Mouse (Mus musculus): ENCODE measurements around the gene B9d2. TPM values are rescaled to one million over a fixed set of nuclear protein-coding genes. Genes with fewer than 3 reads are reported as not detected.
"Not testable (repeated sequence)": the region's sequence is repeated elsewhere in the genome, so short reads cannot be mapped to it uniquely, and the experiment has no call there.

The B9d2 gene
- total RNA-seq, 1 experiment from 2014 or later, result 41.0 TPM

- ATAC-seq (ENCODE audit: extremely low read depth, insufficient number of reproducible peaks, low FRiP score, poor library complexity, severe bottlenecking), result no peak
Measured at GRCm38 (mm10) chr7:25719761-25720610, 39.4 kb downstream of the B9d2 start.

- ATAC-seq (ENCODE audit: extremely low read depth, insufficient number of reproducible peaks, low FRiP score, poor library complexity, severe bottlenecking), result no peak
Measured at GRCm38 (mm10) chr7:25720760-25721159, 40.2 kb downstream of the B9d2 start.

- ATAC-seq (ENCODE audit: extremely low read depth, insufficient number of reproducible peaks, low FRiP score, poor library complexity, severe bottlenecking), result not testable (repeated sequence)
Measured at GRCm38 (mm10) chr7:25721776-25722175, 41.2 kb downstream of the B9d2 start.

- no peak for ATAC-seq (ENCODE audit: extremely low read depth, insufficient number of reproducible peaks, low FRiP score, poor library complexity, severe bottlenecking)
Measured at GRCm38 (mm10) chr7:25725886-25726285, 45.3 kb downstream of the B9d2 start.

- ATAC-seq (ENCODE audit: extremely low read depth, insufficient number of reproducible peaks, low FRiP score, poor library complexity, severe bottlenecking), result no peak
Measured at GRCm38 (mm10) chr7:25727800-25728199, 47.2 kb downstream of the B9d2 start.

GRCm38 (mm10) chr7:25729396-25729795 is 48.8 kb downstream of the B9d2 start:
- no peak for ATAC-seq (ENCODE audit: extremely low read depth, insufficient number of reproducible peaks, low FRiP score, poor library complexity, severe bottlenecking)

GRCm38 (mm10) chr7:25729862-25730261 is 49.3 kb downstream of the B9d2 start:
- no peak for ATAC-seq (ENCODE audit: extremely low read depth, insufficient number of reproducible peaks, low FRiP score, poor library complexity, severe bottlenecking)

GRCm38 (mm10) chr7:25731294-25732055 is 50.9 kb downstream of the B9d2 start:
- no peak for ATAC-seq (ENCODE audit: extremely low read depth, insufficient number of reproducible peaks, low FRiP score, poor library complexity, severe bottlenecking)

- ATAC-seq (ENCODE audit: extremely low read depth, insufficient number of reproducible peaks, low FRiP score, poor library complexity, severe bottlenecking), result no peak
Measured at GRCm38 (mm10) chr7:25734991-25735390, 54.4 kb downstream of the B9d2 start.

Other genes starting within 250 kb of the B9d2 start
- 74.9 and 85.3 TPM in 2 replicates for gene Ceacam1, start 203.2 kb upstream of the B9d2 start, total RNA-seq (2017)
- not detected in 2 replicates for gene Ceacam2, start 140.9 kb upstream of the B9d2 start, total RNA-seq (2017)
- not detected in 2 replicates for gene Erich4, start 64.9 kb upstream of the B9d2 start, total RNA-seq (2017)
- 129 and 155 TPM in 2 replicates for gene Dmac2, start 61.4 kb upstream of the B9d2 start, total RNA-seq (2017)
- 31.7 and 33.4 TPM in 2 replicates for gene B3gnt8, start 54.1 kb upstream of the B9d2 start, total RNA-seq (2017)
- 34.4 and 37.0 TPM in 2 replicates for gene Bckdha, start 21.8 kb upstream of the B9d2 start, total RNA-seq (2017)
- 33.1 and 40.1 TPM in 2 replicates for gene Exosc5, start 21.6 kb upstream of the B9d2 start, total RNA-seq (2017)
- gene Tmem91, start 5.6 kb upstream of the B9d2 start, total RNA-seq (2017), result 0.70 and 4.5 TPM in 2 replicates
- 66.7 and 71.3 TPM in 2 replicates for gene Tgfb1, start 6.2 kb downstream of the B9d2 start, total RNA-seq (2017)
- 30.7 and 31.9 TPM in 2 replicates for gene Ccdc97, start 38.3 kb downstream of the B9d2 start, total RNA-seq (2017)
- 198 TPM in 2 replicates for gene Hnrnpul1, start 74.0 kb downstream of the B9d2 start, total RNA-seq (2017)
- 1.1 and 2.2 TPM in 2 replicates for gene Axl, start 107.9 kb downstream of the B9d2 start, total RNA-seq (2017)
- 1.2 and 2.8 TPM in 2 replicates for gene Cyp2s1, start 136.1 kb downstream of the B9d2 start, total RNA-seq (2017)
- 0.35 TPM in 1 of 2 replicates, not detected in the other for gene Cyp2b10, start 216.8 kb downstream of the B9d2 start, total RNA-seq (2017)